Mouse (Mus musculus) small intestine, adult 2 months (tissue): ENCODE measurements at regions not wholly inside any gene's neighbourhood (a gene's known extent, or its start where the extent isn't known, plus 50 kb on each side); places are given as distances from the start of the nearest gene placed in this dataset.

Experiments used
- H3K27ac ChIP-seq: fragments of 200-500 bp; 2 replicates; pipeline ENCODE4 v1.5.1; 2012; ENCODE audit warnings: low read depth, low read length, control low read depth, inconsistent platforms; ENCODE audit not compliant: insufficient read depth
- H3K27me3 ChIP-seq: fragments of 200-500 bp; 2 replicates; pipeline ENCODE4 v1.6.1; 2012; ENCODE audit warnings: mild to moderate bottlenecking, moderate library complexity, low read length, inconsistent platforms; ENCODE audit not compliant: control insufficient read depth, insufficient read depth
- H3K36me3 ChIP-seq: fragments of 200-500 bp; 2 replicates; pipeline ENCODE4 v1.6.1; 2012; ENCODE audit warnings: mild to moderate bottlenecking, low read length, control low read depth, inconsistent platforms; ENCODE audit not compliant: control insufficient read depth, insufficient read depth
- H3K4me1 ChIP-seq: fragments of 200-500 bp; 2 replicates; pipeline ENCODE4 v1.6.1; 2012; ENCODE audit warnings: low read length, inconsistent platforms, mixed read lengths; ENCODE audit not compliant: control insufficient read depth, insufficient read depth, insufficient read length
- H3K4me3 ChIP-seq: fragments of 200-500 bp; 2 replicates; pipeline ENCODE4 v1.5.1; 2012; ENCODE audit warnings: low read depth, mild to moderate bottlenecking, control low read depth, inconsistent platforms, low read length, moderate library complexity
- CTCF ChIP-seq: fragments of 200-500 bp; IDR thresholded peaks from 2 replicates; pipeline ENCODE4 v1.5.1; 2012; ENCODE audit warnings: low read depth, mild to moderate bottlenecking, control low read depth, inconsistent platforms, low read length, moderate library complexity, mixed read lengths; ENCODE audit not compliant: insufficient replicate concordance, insufficient read length; ENCODE audit errors: extremely low read depth
- POLR2A ChIP-seq: fragments of 200-500 bp; IDR thresholded peaks from 2 replicates; pipeline ENCODE4 v1.6.1; 2012; ENCODE audit warnings: low read depth, mild to moderate bottlenecking, control low read depth, inconsistent platforms, low read length, moderate library complexity
- WGBS: fragments of 180-500 bp; shearing (Covaris S2); methylation state at CpG from one replicate; pipeline ENCODE4 v1.1.7; 2018; 5-methylcytosine and 5-hydroxymethylcytosine counted together

DNA sequence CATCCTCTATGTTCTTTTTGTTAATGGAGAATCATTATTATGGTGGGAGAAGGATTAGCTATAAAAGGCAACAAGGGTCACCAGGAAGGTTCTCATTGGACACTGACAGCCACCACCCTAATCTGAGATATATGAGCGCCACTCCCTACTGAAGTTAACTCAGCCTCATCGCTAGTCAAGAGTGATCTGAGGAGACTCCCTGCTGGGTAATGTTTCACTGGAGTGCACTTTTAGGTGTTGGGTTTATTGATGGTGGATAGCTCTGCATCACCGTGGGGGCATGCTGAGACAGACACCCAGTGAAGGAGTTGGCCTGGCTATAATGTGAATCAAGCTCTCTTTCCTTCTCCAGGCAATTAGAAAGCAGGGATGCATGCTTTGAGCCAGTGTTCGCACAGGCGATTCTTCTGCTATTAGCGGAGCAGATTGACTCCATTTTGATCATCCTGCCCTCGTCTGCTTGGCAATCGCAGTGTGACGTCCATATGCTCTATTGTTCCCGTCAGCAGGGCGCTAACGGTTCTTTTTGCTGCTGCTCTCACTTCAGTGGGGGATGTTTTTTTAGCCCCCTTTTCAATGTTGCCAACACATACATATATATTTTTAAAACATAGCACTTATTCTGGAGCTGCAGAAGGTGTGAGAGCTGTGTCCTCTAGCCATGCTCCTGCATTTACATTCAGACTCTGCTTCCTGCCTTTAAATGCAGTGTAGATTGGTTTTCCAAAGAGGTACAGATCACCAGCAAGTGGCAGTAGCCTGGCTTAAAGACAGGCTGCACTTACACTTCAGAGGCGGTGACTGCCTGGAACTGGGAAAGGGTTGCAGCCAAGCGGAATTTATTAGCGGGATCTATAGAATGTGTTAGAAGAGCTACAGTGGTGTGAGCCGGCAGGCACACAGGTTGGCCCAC, 263.9 kb upstream of the Dph6 start:
- Histone ChIP-seq H3K36me3 (no peaks in the 10 kb centered on the region), H3K27me3 (no peaks in the 10 kb centered on the region), H3K4me3 (no peak overlapping the region), H3K27ac (no peak overlapping the region), H3K4me1 (no peaks in the 10 kb centered on the region)
- WGBS = 78% methylated on average over 16 of the region's 16 CpGs
- TF ChIP-seq CTCF (no peak), POLR2A (no peak)

DNA sequence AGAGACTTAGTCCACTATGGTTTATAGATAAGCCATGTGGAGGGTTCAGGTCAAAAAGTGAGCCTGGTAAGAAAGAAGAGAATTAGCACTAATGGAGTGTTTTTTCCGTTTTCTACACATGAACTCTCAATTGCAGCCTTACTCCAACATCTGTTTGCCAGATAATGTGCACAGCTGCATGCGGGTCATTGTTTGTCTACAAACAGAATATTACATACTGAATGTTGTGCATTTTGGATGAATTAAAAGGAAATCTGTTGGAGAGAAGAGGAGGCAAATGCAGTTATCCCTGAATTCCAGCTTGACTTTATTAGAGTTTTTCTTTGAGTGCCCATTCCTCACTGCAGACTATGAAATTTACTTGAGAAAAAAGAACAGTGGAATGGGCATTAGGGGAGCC, 269.1 kb upstream of the Dph6 start:
- Histone ChIP-seq H3K4me3 (no peak overlapping the region), H3K27ac (no peak overlapping the region), H3K4me1 (no peaks in the 10 kb centered on the region), H3K27me3 (no peaks in the 10 kb centered on the region), H3K36me3 (no peaks in the 10 kb centered on the region)
- TF ChIP-seq POLR2A = no peak
- TF ChIP-seq CTCF = no peak
- 69% methylated on average over 2 of the region's 2 CpGs for WGBS

- 65% methylated on average over 3 of the region's 3 CpGs for WGBS
These were observed 280.7 kb upstream of the Dph6 start for GRCm38 (mm10) chr2:114935436-114935835.

GRCm38 (mm10) chr2:114938416-114939147, 283.8 kb upstream of the Dph6 start:
- Histone ChIP-seq H3K27ac (no peak overlapping the region), H3K4me1 (no peaks in the 10 kb centered on the region), H3K36me3 (no peaks in the 10 kb centered on the region), H3K27me3 (no peaks in the 10 kb centered on the region), H3K4me3 (no peak overlapping the region)
- TF ChIP-seq CTCF (no peak), POLR2A (no peak)
- 48% methylated on average over 7 of the region's 7 CpGs for WGBS

More at GRCm38 (mm10) chr2:114935436-114935835, 280.7 kb upstream of the Dph6 start:
- H3K4me3 ChIP-seq = no peak overlapping the region
- no peaks in the 10 kb centered on the region for H3K36me3 ChIP-seq
- no peaks in the 10 kb centered on the region for H3K4me1 ChIP-seq
- no peak overlapping the region for H3K27ac ChIP-seq
- no peaks in the 10 kb centered on the region for H3K27me3 ChIP-seq
- TF ChIP-seq POLR2A (no peak), CTCF (no peak)

DNA sequence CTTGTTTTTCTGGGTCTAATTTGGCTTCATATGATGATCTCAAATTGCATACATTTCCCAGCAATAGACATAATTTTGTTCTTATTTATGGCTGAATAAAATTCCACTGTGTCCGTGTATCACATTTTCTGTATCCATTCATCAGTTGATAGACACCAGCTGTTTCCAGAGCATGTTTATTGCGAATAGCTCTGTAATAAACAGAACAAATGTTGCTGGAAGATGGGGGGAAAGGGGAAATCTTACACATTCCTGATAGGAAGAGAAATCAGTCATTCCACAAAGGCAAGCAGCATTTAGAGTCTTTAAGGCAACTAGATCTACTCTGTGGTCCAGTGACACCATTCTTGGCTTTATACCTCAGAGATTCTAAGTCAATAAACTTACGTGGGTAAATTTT, 311.3 kb upstream of the Dph6 start:
- TF ChIP-seq POLR2A = no peak
- TF ChIP-seq CTCF = no peak
- no peak overlapping the region for H3K4me3 ChIP-seq
- no peaks in the 10 kb centered on the region for H3K36me3 ChIP-seq
- H3K27ac ChIP-seq = no peak overlapping the region
- H3K27me3 ChIP-seq = no peaks in the 10 kb centered on the region
- H3K4me1 ChIP-seq = no peaks in the 10 kb centered on the region
- 68% methylated on average over 3 of the region's 3 CpGs for WGBS

GRCm38 (mm10) chr2:114968651-114969050, 313.9 kb upstream of the Dph6 start:
- H3K27me3 ChIP-seq = no peaks in the 10 kb centered on the region
- no peak for TF ChIP-seq POLR2A
- no peak for TF ChIP-seq CTCF
- H3K4me3 ChIP-seq = no peak overlapping the region
- no peaks in the 10 kb centered on the region for H3K4me1 ChIP-seq
- H3K27ac ChIP-seq = no peak overlapping the region
- 63% methylated on average over 1 of the region's 1 CpGs for WGBS
- H3K36me3 ChIP-seq = no peaks in the 10 kb centered on the region

GRCm38 (mm10) chr2:114993419-114993818, 338.7 kb upstream of the Dph6 start:
- H3K27me3 ChIP-seq = no peaks in the 10 kb centered on the region
- H3K4me3 ChIP-seq = no peak overlapping the region
- H3K36me3 ChIP-seq = no peaks in the 10 kb centered on the region
- no peak overlapping the region for H3K27ac ChIP-seq
- H3K4me1 ChIP-seq = no peaks in the 10 kb centered on the region
- no peak for TF ChIP-seq POLR2A
- no peak for TF ChIP-seq CTCF
